Mouse (Mus musculus) spleen, postnatal 0 days (tissue): ENCODE measurements around the gene Unc50. TPM values are rescaled to one million over a fixed set of nuclear protein-coding genes. Genes with fewer than 3 reads are reported as not detected.

ENCODE experiments used
- polyA plus RNA-seq: library from polyadenylated mRNA; unstranded; fragments of >200 nt; fragmentation: Nextera tagmentation; extraction: Ambion mirVana; gene quantifications from 2 replicates; pipeline ENCODE4 v1.2.1, GENCODE M21; 2015

Unc50 gene
- 105 and 109 TPM in 2 replicates for polyA plus RNA-seq

DNA sequence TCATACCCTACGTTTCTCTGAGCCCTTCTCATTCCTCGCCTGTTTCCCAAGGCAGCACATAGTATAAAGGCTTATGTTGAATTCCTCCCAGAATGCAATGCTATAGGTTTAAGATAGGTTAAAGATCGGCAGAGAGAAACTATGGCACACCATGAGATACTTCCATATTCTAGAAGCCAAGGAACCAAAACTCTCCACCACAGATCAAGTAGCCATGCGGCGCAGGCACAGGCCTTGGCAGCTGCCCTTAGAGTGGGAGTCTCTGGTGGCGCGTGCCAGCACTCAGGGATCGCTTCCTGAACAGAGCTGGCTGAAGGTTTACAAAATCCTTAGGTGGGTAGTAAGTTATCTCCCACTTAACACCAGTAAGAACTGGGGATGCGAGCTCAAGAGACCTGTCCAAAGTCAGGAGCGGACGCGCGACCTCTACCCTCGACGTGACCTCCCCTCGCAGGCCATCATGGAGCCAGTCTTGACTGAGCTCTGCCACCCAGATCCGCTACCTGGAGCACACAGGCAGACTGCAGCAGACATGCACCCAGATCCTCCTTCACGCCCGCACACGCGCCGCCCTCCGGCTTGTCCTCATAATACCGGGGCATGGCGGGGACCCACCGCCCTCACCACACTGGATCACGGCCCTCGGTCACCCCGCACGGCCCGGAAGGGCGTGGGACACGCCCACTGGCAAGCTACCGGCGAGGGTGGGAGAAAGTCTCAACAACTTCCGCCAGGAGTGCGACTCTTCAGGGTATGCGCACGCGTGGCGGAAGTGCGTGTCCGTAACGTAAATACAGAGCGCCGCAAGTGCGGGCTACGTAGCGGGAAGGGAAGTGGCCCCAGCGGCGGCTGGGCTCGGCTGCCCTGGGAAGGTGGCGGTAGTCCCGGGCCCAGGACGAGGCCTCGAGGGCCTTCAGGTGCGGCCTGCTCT is at the start of gene Unc50, which contains the start of gene Coa5:
Gene Unc50, plus strand, starts transcription at position 774 of the 931 bp plus-strand sequence.
Gene Coa5, minus strand, starts transcription at position 738 of the 931 bp plus-strand sequence.

Other genes starting within 250 kb of the Unc50 start
- not detected in 2 replicates for gene Cnga3, start 215.7 kb upstream of the Unc50 start, polyA plus RNA-seq
- gene Inpp4a, start 130.3 kb upstream of the Unc50 start, polyA plus RNA-seq, result 9.9 and 13.5 TPM in 2 replicates
- 28.9 and 29.0 TPM in 2 replicates for gene Coa5, start within 50 bp of the Unc50 start, polyA plus RNA-seq
- 5.5 and 7.2 TPM in 2 replicates for gene Mgat4a, start 110.9 kb downstream of the Unc50 start, polyA plus RNA-seq